Mouse (Mus musculus) brain, embryonic 14.5 days (tissue): ENCODE data around the gene Lbhd1.
"Not testable (repeated sequence)": the region's sequence is repeated elsewhere in the genome, so short reads cannot be mapped to it uniquely, and the experiment has no call there.

Experiments
- CTCF ChIP-seq: fragments of 200-500 bp; IDR thresholded peaks from 2 replicates; pipeline ENCODE4 v1.5.1; 2012; ENCODE audit warnings: inconsistent platforms, mild to moderate bottlenecking, moderate library complexity, borderline replicate concordance; ENCODE audit not compliant: insufficient read depth, insufficient read length; ENCODE audit errors: extremely low read depth
- POLR2A ChIP-seq: fragments of 200-500 bp; IDR thresholded peaks from 2 replicates; pipeline ENCODE4 v1.6.1; 2012; ENCODE audit warnings: mild to moderate bottlenecking, inconsistent platforms, borderline replicate concordance; ENCODE audit not compliant: poor library complexity, insufficient read depth, insufficient read length, severe bottlenecking; ENCODE audit errors: extremely low read depth

GRCm38 (mm10) chr19:8836327-8836726 is 47.2 kb upstream of the Lbhd1 start:
- TF ChIP-seq POLR2A, CTCF: not testable (repeated sequence)
